Mouse (Mus musculus): ENCODE results near the gene Hoxb8. TPM values are rescaled to one million over a fixed set of nuclear protein-coding genes. Genes with fewer than 3 reads are reported as not detected.

Gene Hoxb8
- polyA plus RNA-seq, 1 experiment from 2014 or later = not detected

GRCm38 (mm10) chr11:96269869-96270268, 11.8 kb upstream of the Hoxb8 start:
- H3K27ac ChIP-seq (ENCODE audit: poor library complexity, severe bottlenecking) = no peak overlapping the region
- ATAC-seq (ENCODE audit: insufficient number of reproducible peaks, low FRiP score) = no peak
- 2% methylated on average over 19 of the region's 19 CpGs for WGBS
- H3K4me2 ChIP-seq = no peak overlapping the region
- no peak overlapping the region for H3K4me3 ChIP-seq
- H3K9me3 ChIP-seq (replicated peaks) = no peaks in the 10 kb centered on the region
- H3K27me3 ChIP-seq (replicated peaks) = peaks cover 96% of the 10 kb centered on the region
- H3K4me1 ChIP-seq (replicated peaks) = peaks cover 23% of the 10 kb centered on the region
- H3K9ac ChIP-seq = no peak overlapping the region
- H3K36me3 ChIP-seq = no peaks in the 10 kb centered on the region

DNA sequence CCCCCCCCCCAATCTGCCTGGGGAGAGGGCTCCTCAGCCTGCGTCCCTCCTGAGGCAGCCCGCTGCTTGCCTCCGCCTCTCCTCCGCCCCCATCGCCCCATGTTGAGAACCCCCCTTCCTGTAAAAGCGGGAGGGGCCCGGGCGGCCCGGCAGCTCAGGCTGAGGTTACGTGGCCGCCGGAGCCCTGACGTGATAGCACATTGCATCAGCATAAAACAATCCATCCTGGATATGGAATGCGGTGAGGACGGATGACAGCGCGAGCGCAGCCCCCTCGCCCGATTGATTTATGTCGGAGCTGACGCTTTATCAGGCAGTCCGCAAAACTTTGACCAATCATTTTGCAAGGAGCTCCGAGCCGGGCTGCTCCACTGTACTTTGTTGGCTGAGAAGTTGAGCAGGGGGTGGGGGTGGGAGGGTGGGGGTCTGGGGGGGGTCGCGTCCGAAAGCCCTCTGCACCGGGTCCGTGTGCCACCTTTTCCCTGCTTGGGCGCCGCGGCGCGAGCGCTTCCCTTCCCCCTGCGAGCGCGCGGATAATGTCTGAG, 10.6 kb upstream of the Hoxb8 start, which contains the start of gene Hoxb9:
Hoxb9 (plus strand) TSS at position 462 of the 545 bp plus-strand sequence.
- H3K36me3 ChIP-seq = no peaks in the 10 kb centered on the region
- H3K4me2 ChIP-seq = peak within 1 kb of the TSS; percentile 51
- no peak within 1 kb of the TSS for H3K27ac ChIP-seq (ENCODE audit: poor library complexity, severe bottlenecking)
- ATAC-seq (ENCODE audit: insufficient number of reproducible peaks, low FRiP score) = no peak
- peaks cover 19% of the 10 kb centered on the region for H3K4me1 ChIP-seq (replicated peaks)
- H3K9me3 ChIP-seq (replicated peaks) = no peaks in the 10 kb centered on the region
- H3K4me3 ChIP-seq = peak within 1 kb of the TSS; percentile 29
- no peak within 1 kb of the TSS for H3K9ac ChIP-seq
- H3K27me3 ChIP-seq (replicated peaks) = peaks cover 96% of the 10 kb centered on the region
- under 1% methylated on average over 40 of the region's 40 CpGs for WGBS

DNA sequence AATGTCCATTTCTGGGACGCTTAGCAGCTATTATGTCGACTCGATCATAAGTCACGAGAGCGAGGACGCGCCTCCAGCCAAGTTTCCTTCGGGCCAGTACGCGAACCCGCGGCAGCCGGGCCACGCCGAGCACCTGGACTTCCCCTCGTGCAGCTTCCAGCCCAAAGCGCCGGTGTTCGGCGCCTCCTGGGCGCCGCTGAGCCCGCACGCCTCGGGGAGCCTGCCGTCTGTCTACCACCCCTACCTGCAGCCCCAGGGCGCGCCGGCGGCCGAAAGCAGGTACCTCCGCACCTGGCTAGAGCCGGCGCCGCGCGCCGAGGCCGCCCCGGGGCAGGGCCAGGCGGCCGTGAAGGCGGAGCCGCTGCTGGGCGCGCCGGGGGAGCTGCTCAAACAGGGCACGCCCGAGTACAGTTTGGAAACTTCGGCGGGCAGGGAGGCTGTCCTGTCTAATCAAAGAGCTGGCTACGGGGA, 10.1 kb upstream of the Hoxb8 start:
- Histone ChIP-seq H3K4me1 (replicated peaks) (peaks cover 19% of the 10 kb centered on the region), H3K9ac (no peak overlapping the region), H3K4me3 (peak overlapping the region; percentile 24), H3K36me3 (no peaks in the 10 kb centered on the region), H3K9me3 (replicated peaks) (no peaks in the 10 kb centered on the region), H3K27ac (ENCODE audit: poor library complexity, severe bottlenecking) (no peak overlapping the region), H3K27me3 (replicated peaks) (peaks cover 96% of the 10 kb centered on the region), H3K4me2 (peak overlapping the region; percentile 43)
- no peak for ATAC-seq (ENCODE audit: insufficient number of reproducible peaks, low FRiP score)
- WGBS = under 1% methylated on average over 52 of the region's 52 CpGs

- H3K4me2 ChIP-seq = peak overlapping the region; percentile 51
- H3K9me3 ChIP-seq (replicated peaks) = no peaks in the 10 kb centered on the region
- no peaks in the 10 kb centered on the region for H3K36me3 ChIP-seq
- 1% methylated on average over 58 of the region's 58 CpGs for WGBS
- no peak overlapping the region for H3K27ac ChIP-seq (ENCODE audit: poor library complexity, severe bottlenecking)
- peaks cover 19% of the 10 kb centered on the region for H3K4me1 ChIP-seq (replicated peaks)
- peaks cover 96% of the 10 kb centered on the region for H3K27me3 ChIP-seq (replicated peaks)
- no peak overlapping the region for H3K9ac ChIP-seq
- H3K4me3 ChIP-seq = peak overlapping the region; percentile 29
- ATAC-seq (ENCODE audit: insufficient number of reproducible peaks, low FRiP score) = 0 out of 2 replicates have a peak, but pooled peaks have one; percentile 39
Observed at GRCm38 (mm10) chr11:96272024-96272921, 9.4 kb upstream of the Hoxb8 start.

DNA sequence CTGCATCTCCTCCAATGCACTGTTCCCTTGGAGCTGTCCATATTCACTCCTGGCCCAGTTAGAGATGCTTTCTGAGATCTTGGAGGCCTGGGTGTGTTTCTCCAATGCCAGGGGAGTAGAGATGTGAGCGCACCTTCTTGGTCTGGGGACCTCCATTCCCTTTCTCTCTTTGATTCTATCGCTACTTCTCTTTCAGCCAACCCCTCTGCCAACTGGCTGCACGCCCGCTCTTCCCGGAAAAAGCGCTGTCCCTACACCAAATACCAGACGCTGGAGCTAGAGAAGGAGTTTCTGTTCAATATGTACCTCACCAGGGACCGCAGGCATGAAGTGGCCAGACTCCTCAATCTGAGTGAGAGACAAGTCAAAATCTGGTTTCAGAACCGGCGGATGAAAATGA, 7.3 kb upstream of the Hoxb8 start:
- Histone ChIP-seq H3K27ac (ENCODE audit: poor library complexity, severe bottlenecking) (no peak overlapping the region), H3K4me3 (no peak overlapping the region), H3K9me3 (replicated peaks) (no peaks in the 10 kb centered on the region), H3K9ac (no peak overlapping the region), H3K27me3 (replicated peaks) (peaks cover 96% of the 10 kb centered on the region), H3K36me3 (no peaks in the 10 kb centered on the region), H3K4me2 (no peak overlapping the region), H3K4me1 (replicated peaks) (peaks cover 19% of the 10 kb centered on the region)
- no peak for ATAC-seq (ENCODE audit: insufficient number of reproducible peaks, low FRiP score)
- 8% methylated on average over 10 of the region's 10 CpGs for WGBS

DNA sequence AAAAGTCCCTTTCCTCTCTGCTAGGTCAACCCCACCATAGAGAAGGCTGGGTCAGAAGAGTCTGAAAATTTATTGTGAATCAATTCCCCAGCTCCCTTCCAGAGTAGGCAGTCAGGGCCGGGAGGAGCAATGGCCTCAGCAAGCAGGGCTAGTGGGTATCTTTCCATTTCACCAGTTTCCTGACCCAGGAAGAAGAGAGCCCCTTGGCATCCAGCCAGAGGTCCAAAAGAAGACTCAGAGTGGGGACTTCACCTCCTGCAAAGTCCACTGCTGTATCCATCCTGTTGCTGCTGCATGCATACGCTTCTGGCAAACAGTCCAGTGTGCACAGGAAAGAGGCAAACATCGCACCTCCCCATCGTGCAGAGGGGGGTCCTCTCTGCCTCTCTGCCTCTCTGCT, 5.8 kb upstream of the Hoxb8 start:
- Histone ChIP-seq H3K9me3 (replicated peaks) (no peaks in the 10 kb centered on the region), H3K27me3 (replicated peaks) (peaks cover 95% of the 10 kb centered on the region)

DNA sequence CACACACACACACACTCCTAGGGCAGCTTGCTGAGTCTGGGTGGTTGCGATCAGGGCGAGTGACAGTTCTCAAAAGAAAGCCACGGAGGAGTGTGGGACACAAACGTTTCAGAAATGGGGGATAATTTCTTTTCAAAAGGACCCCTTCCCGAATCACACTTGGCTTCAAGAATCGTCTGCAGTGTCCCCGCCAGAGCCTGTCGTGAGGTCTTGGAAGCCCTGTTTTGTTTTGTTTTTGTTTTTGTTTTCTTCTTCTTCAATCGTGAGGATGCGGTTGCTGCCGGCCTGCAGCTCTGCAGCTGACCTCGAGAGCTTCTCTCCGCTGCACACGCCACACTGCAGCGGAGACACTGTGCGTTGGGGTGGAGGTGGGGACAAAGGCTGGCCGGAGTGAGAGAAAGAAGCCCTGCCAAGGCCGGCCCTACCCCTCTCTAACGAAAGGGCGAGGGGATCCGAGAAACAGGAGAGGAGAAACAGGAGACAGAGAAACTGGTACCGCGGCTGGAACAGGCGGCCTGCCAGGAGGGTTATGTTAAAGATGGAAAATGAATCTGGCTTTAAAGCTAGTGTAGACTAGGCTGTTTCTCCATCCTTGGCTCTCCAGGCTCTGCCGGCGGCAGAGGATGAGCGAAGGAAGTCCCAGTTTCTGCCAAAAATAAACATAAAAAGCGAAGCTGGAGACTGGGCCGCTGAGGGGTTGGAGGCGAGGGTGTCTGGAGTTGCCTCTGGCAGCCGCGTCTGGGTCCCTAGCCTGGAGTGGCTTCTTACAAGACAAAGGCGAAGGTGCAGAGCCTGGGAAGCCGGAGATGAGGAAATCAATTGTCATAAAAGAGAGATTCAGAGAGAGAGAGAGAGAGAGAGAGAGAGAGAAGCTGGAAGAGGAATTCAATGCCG, 4.3 kb upstream of the Hoxb8 start:
- H3K4me1 ChIP-seq (replicated peaks) = peaks cover 2% of the 10 kb centered on the region
- H3K4me2 ChIP-seq = no peak overlapping the region
- no peaks in the 10 kb centered on the region for H3K9me3 ChIP-seq (replicated peaks)
- no peaks in the 10 kb centered on the region for H3K36me3 ChIP-seq
- under 1% methylated on average over 35 of the region's 35 CpGs for WGBS
- H3K27ac ChIP-seq (ENCODE audit: poor library complexity, severe bottlenecking) = no peak overlapping the region
- no peak overlapping the region for H3K9ac ChIP-seq
- no peak for ATAC-seq (ENCODE audit: insufficient number of reproducible peaks, low FRiP score)
- H3K4me3 ChIP-seq = no peak overlapping the region
- peaks cover 93% of the 10 kb centered on the region for H3K27me3 ChIP-seq (replicated peaks)

More for the DNA sequence above, 5.8 kb upstream of the Hoxb8 start:
- 12% methylated on average over 4 of the region's 4 CpGs for WGBS
- Histone ChIP-seq H3K4me3 (no peak overlapping the region), H3K4me1 (replicated peaks) (peaks cover 16% of the 10 kb centered on the region), H3K9ac (no peak overlapping the region), H3K27ac (ENCODE audit: poor library complexity, severe bottlenecking) (no peak overlapping the region), H3K4me2 (no peak overlapping the region), H3K36me3 (no peaks in the 10 kb centered on the region)
- ATAC-seq (ENCODE audit: insufficient number of reproducible peaks, low FRiP score) = no peak

- Histone ChIP-seq H3K27ac (ENCODE audit: poor library complexity, severe bottlenecking) (no peak overlapping the region), H3K27me3 (replicated peaks) (peaks cover 93% of the 10 kb centered on the region), H3K4me2 (no peak overlapping the region), H3K4me3 (no peak overlapping the region), H3K36me3 (no peaks in the 10 kb centered on the region), H3K4me1 (replicated peaks) (no peaks in the 10 kb centered on the region; the same call in 1 of the 2 replicates), H3K9me3 (replicated peaks) (no peaks in the 10 kb centered on the region), H3K9ac (no peak overlapping the region)
- ATAC-seq (ENCODE audit: insufficient number of reproducible peaks, low FRiP score) = no peak
- WGBS = 21% methylated on average over 14 of the region's 14 CpGs
Observed at GRCm38 (mm10) chr11:96278324-96278723, 3.4 kb upstream of the Hoxb8 start.

DNA sequence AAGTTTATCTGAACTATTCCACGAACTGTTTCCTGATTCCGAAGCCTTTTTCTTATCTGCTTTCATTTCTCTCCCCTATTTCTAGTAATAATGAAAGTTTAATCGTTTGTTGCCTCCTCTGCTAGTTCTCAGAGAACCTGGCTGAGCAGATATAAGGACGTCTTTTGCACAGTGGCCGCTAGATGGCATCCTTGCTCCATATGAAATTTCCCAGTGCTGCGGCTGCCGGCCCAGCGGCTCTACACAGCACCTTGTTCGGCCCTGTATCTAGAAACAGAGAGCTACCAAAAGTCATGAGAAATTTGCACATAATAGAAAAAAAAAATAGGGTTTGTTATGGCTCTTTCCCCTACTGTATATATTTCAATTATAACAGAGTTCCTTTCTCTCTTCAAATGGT, 2.9 kb upstream of the Hoxb8 start:
- Histone ChIP-seq H3K9ac (no peak overlapping the region), H3K36me3 (no peaks in the 10 kb centered on the region), H3K4me1 (replicated peaks) (peaks cover 2% of the 10 kb centered on the region; the same call in 1 of the 2 replicates), H3K9me3 (replicated peaks) (no peaks in the 10 kb centered on the region), H3K27ac (ENCODE audit: poor library complexity, severe bottlenecking) (no peak overlapping the region), H3K27me3 (replicated peaks) (peaks cover 93% of the 10 kb centered on the region), H3K4me2 (no peak overlapping the region), H3K4me3 (no peak overlapping the region)
- WGBS = under 1% methylated on average over 9 of the region's 9 CpGs
- no peak for ATAC-seq (ENCODE audit: insufficient number of reproducible peaks, low FRiP score)

GRCm38 (mm10) chr11:96279421-96280233, 2.1 kb upstream of the Hoxb8 start:
- H3K36me3 ChIP-seq = no peaks in the 10 kb centered on the region
- no peak overlapping the region for H3K4me3 ChIP-seq
- no peak overlapping the region for H3K27ac ChIP-seq (ENCODE audit: poor library complexity, severe bottlenecking)
- peaks cover 93% of the 10 kb centered on the region for H3K27me3 ChIP-seq (replicated peaks)
- H3K9me3 ChIP-seq (replicated peaks) = no peaks in the 10 kb centered on the region
- H3K4me2 ChIP-seq = no peak overlapping the region
- peaks cover 11% of the 10 kb centered on the region for H3K4me1 ChIP-seq (replicated peaks)
- no peak overlapping the region for H3K9ac ChIP-seq
- ATAC-seq (ENCODE audit: insufficient number of reproducible peaks, low FRiP score) = no peak
- 3% methylated on average over 31 of the region's 31 CpGs for WGBS

All from heart, embryonic 12.5 days (tissue).